Mouse (Mus musculus) cerebellum, adult 2 months (tissue): ENCODE results near the gene Car1. TPM values are rescaled to one million over a fixed set of nuclear protein-coding genes. Genes with fewer than 3 reads are reported as not detected.
"Not testable (repeated sequence)": the region's sequence is repeated elsewhere in the genome, so short reads cannot be mapped to it uniquely, and the experiment has no call there.

Experiments used
- DNase-seq, 2 experiments: peaks; one replicate each; pipeline ENCODE4 v3.0.0; 2021
- H3K27ac ChIP-seq: fragments of 200-500 bp; 2 replicates; pipeline ENCODE4 v1.5.1; 2012; ENCODE audit warnings: low read length, control low read depth, inconsistent platforms; ENCODE audit not compliant: insufficient read depth
- H3K27me3 ChIP-seq: fragments of 200-500 bp; 2 replicates; pipeline ENCODE4 v1.6.1; 2012; ENCODE audit warnings: inconsistent platforms, mild to moderate bottlenecking, low read length, moderate library complexity; ENCODE audit not compliant: control insufficient read depth, insufficient read depth
- H3K4me1 ChIP-seq: fragments of 200-500 bp; 2 replicates; pipeline ENCODE4 v1.6.1; 2011; ENCODE audit warnings: low read length; ENCODE audit not compliant: control insufficient read depth, insufficient read depth
- H3K4me3 ChIP-seq: fragments of 200-500 bp; replicated peaks from 2 replicates; pipeline ENCODE3; 2011; ENCODE audit warnings: mild to moderate bottlenecking, low read depth, low read length, control low read depth; ENCODE audit not compliant: insufficient read depth
- CTCF ChIP-seq: fragments of 200-500 bp; IDR thresholded peaks from 2 replicates; pipeline ENCODE4 v1.5.1; 2011; ENCODE audit warnings: low read depth, mild to moderate bottlenecking, control low read depth, low read length, moderate library complexity, borderline replicate concordance; ENCODE audit not compliant: insufficient read depth
- POLR2A ChIP-seq: fragments of 200-500 bp; IDR thresholded peaks from 2 replicates; pipeline ENCODE4 v1.6.1; 2011; ENCODE audit warnings: low read length, control low read depth, borderline replicate concordance; ENCODE audit not compliant: insufficient read depth
- WGBS: fragments of 180-500 bp; shearing (Covaris S2); methylation state at CpG from one replicate; pipeline ENCODE4 v1.1.7; 2018; 5-methylcytosine and 5-hydroxymethylcytosine counted together
- polyA plus RNA-seq: library from polyadenylated mRNA; depleted of rRNA; stranded (reverse); fragments of >200 nt; gene quantifications from 2 replicates; pipeline ENCODE4 v1.2.3, GENCODE M21; 2012; rRNA removed

Gene Car1
- polyA plus RNA-seq, 1 experiment: not detected

DNA sequence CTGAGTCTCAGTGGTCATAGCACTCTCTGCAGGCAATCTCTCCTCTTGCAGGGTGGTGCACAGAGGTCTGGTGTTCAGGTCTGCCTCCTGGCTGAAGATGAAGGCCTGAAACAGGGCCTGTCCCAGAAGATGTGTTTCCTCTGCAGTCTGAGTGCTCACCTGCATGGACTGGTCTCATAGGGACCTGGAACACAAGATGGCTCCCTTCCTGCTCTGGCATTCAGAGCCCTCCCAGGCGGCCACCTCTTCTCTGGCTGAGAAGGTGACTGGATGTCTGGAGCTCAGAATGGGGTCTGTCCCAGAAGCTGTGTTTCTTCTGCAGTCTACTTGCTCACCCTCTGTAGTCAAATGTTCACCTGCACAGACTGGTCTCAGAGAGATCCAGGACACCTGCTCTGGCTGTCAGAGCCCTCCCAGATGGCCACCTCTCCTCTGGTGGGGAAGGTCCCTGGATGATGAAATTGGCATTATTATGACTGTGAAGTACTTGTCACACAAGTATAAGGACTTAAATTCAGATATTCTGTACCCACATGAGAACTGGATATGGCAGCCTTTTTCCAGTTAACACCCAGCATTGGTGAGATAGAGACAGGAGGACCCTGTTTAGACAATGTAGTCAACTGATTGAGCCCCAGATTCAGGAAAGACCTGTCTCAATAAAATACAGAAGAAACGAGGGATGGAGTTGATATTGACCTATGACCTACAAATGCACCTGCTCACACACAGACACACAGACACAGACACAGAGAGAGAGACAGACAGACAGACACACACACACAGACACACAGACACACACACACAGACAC is 43.2 kb downstream of the Car1 start:
- Histone ChIP-seq H3K4me3 (no peak overlapping the region), H3K4me1 (no peaks in the 10 kb centered on the region), H3K27ac (no peak overlapping the region), H3K27me3 (no peaks in the 10 kb centered on the region)
- 61% methylated on average over 2 of the region's 2 CpGs for WGBS
- no peak for TF ChIP-seq CTCF
- no peak for TF ChIP-seq POLR2A
- no peak for DNase-seq

DNA sequence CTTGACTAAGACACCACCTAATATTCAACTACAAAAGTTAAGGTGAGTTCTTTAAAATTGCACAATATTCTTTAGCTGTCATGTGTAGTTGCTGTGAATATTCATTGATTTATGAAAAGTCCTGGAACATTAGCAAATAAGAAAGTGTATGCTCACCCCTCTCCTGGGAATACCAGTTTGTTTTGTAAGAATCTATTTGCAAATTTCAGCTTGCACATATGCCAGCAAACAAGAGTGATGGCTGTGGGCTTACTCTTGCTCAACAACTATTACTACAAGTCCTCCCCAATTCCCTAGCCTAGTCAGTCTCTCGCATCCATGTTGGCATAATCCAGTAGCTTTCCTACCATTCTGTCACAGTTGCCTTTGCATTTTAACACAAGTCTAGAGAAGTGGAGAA is 52.5 kb downstream of the Car1 start:
- no peak overlapping the region for H3K4me3 ChIP-seq
- WGBS: 87% methylated on average over 1 of the region's 1 CpGs
- no peak for DNase-seq
- H3K27ac ChIP-seq: no peak overlapping the region
- no peak for TF ChIP-seq CTCF
- no peaks in the 10 kb centered on the region for H3K4me1 ChIP-seq
- H3K27me3 ChIP-seq: no peaks in the 10 kb centered on the region

DNA sequence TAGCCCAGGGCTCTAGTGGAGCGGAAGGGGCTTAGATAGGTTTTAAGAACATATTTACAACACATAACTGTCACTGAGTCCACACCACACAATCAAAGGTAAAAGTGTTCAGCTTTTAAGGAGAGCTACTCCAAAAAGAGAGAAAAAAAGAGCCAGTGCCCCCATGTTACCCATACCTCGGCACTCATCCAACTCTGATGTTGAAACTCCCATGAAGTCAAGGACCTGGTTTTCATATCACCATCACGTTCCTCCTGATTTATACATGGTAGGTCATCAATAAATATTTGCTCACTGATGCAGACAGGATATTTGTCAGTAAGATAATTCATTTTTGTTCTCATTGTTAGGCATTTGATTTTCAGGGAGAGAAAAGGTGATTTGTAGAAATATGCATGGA is 62.1 kb downstream of the Car1 start:
- Histone ChIP-seq H3K27ac (no peak overlapping the region), H3K27me3 (no peaks in the 10 kb centered on the region), H3K4me1 (no peaks in the 10 kb centered on the region), H3K4me3 (no peak overlapping the region)
- 87% methylated on average over 3 of the region's 3 CpGs for WGBS
- DNase-seq: no peak
- no peak for TF ChIP-seq POLR2A
- no peak for TF ChIP-seq CTCF

- no peak for DNase-seq
- no peak for TF ChIP-seq POLR2A
- TF ChIP-seq CTCF: no peak
- WGBS: 87% methylated on average over 2 of the region's 2 CpGs
- no peak overlapping the region for H3K27ac ChIP-seq
- H3K4me1 ChIP-seq: no peaks in the 10 kb centered on the region
- no peak overlapping the region for H3K4me3 ChIP-seq
- H3K27me3 ChIP-seq: no peaks in the 10 kb centered on the region
These were observed 69.9 kb downstream of the Car1 start for GRCm38 (mm10) chr3:14738261-14738660.

DNA sequence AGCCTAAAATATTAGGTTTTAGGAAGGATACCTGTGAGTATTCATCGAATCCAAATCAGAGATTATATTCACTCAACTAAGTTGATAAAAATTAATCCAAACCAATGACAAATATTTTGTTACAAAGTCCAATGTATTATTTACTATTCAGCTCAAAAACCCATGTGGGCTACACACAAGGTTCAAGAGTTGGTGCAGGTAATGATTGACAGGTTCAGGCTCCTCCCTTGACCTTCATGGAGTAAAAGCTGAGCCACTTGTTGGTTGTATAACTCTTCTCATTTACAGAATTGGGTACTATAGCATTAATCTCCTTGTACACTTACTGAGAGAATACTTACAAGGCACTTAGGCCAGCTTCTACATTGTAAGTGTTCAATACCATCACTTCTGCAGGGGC is 80.7 kb downstream of the Car1 start:
- WGBS: 94% methylated on average over 1 of the region's 1 CpGs
- H3K4me3 ChIP-seq, H3K4me1 ChIP-seq: not testable (repeated sequence)

DNA sequence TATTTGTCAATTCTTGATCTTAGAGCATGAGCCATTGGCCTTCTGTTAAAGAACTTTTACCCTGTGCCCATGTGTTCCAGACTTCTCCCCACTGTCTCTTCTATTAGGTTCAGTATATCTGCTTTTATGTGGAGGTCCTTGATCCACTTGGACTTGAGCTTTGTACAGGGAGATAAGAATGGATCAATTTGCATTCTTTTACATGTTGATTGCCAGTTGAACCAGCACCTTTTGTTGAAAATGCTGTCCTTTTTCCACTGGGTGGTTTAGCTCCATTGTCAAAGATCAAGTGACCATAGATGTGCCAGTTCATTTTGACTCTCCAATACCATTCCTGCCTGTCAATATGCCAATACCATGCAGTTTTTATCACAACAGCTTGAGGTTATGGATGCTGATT is 82.7 kb downstream of the Car1 start:
- H3K27ac ChIP-seq, H3K4me1 ChIP-seq, H3K4me3 ChIP-seq, DNase-seq, H3K27me3 ChIP-seq: not testable (repeated sequence)

More for the DNA sequence above, 80.7 kb downstream of the Car1 start:
- H3K27ac ChIP-seq, H3K27me3 ChIP-seq, DNase-seq: not testable (repeated sequence)

Other genes with a start within 250 kb of the Car1 start
- gene 1810022K09Rik, start 197.1 kb downstream of the Car1 start, polyA plus RNA-seq: 71.0 and 81.2 TPM in 2 replicates
- 3.6 TPM in 2 replicates for gene Car13, start 166.6 kb downstream of the Car1 start, polyA plus RNA-seq
- 0.44 and 0.59 TPM in 2 replicates for gene Car3, start 55.1 kb upstream of the Car1 start, polyA plus RNA-seq
- 530 and 601 TPM in 2 replicates for gene Car2, start 77.9 kb upstream of the Car1 start, polyA plus RNA-seq